Mouse (Mus musculus) gastrocnemius, adult 2 months (tissue): Measurements from ENCODE around the gene Usp7. TPM values are rescaled to one million over a fixed set of nuclear protein-coding genes. Genes with fewer than 3 reads are reported as not detected.
"Not testable (repeated sequence)": the region's sequence is repeated elsewhere in the genome, so short reads cannot be mapped to it uniquely, and the experiment has no call there.

Source experiments
- DNase-seq: peaks from one replicate; pipeline ENCODE4 v3.0.0; 2022
- H3K27ac ChIP-seq: fragments of 200-600 bp; 2 replicates; pipeline ENCODE4 v1.8.1; 2022; ENCODE audit warnings: mild to moderate bottlenecking
- H3K4me3 ChIP-seq: fragments of 200-600 bp; 2 replicates; pipeline ENCODE4 v1.8.1; 2022; ENCODE audit warnings: mild to moderate bottlenecking, moderate library complexity
- CTCF ChIP-seq: fragments of 200-600 bp; IDR thresholded peaks from 2 replicates; pipeline ENCODE4 v1.8.1; 2022; ENCODE audit warnings: antibody characterized with exemption, mild to moderate bottlenecking, moderate library complexity
- intact Hi-C: fragments of 180-260 bp; cut with DNase I; formaldehyde crosslinking; loops from one replicate; pipeline ENCODE4 v1.15.1; 2025
- total RNA-seq, 2 experiments: library from RNA; stranded (reverse); gene quantifications; 2 replicates each; pipeline ENCODE4 v1.2.3; 2021

The Usp7 gene
- total RNA-seq, 2 experiments from 2014 or later = 61.8 to 69.1 TPM

DNA sequence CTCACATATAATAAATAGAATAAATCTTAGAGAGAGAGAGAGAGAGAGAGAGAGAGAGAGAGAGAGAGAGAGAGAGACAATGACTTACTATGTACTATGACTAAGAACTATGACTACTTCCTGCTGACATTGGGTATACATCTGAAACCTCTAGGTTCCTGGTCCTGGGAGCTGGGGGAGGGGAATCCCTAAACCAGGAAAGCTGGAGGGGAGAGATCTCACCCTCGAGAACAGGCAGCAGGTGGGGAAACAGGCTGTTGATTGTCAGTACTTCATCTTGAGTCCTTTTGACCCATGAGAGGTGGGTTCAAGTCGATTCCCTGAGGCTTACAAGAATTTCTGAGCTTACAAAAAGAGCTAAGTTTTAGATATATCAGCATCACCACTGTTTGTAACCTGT, 14.9 kb downstream of the Usp7 start:
- no peak overlapping the region for H3K4me3 ChIP-seq
- TF ChIP-seq CTCF = no peak
- no peak for DNase-seq
- no peak overlapping the region for H3K27ac ChIP-seq
- intact Hi-C loops = no loop called here

GRCm38 (mm10) chr16:8776634-8777033, 15.5 kb downstream of the Usp7 start:
- DNase-seq = no peak
- no peak for TF ChIP-seq CTCF
- H3K27ac ChIP-seq = no peak overlapping the region
- intact Hi-C loops = no loop called here
- no peak overlapping the region for H3K4me3 ChIP-seq

GRCm38 (mm10) chr16:8771086-8771485, 21.0 kb downstream of the Usp7 start:
- Histone ChIP-seq H3K4me3 (no peak overlapping the region), H3K27ac (no peak overlapping the region)
- TF ChIP-seq CTCF = no peak
- intact Hi-C loops = no loop called here
- DNase-seq = no peak

- DNase-seq, intact Hi-C loops, H3K27ac ChIP-seq, H3K4me3 ChIP-seq: not testable (repeated sequence)
These were observed 21.8 kb downstream of the Usp7 start for GRCm38 (mm10) chr16:8770342-8770741.

- intact Hi-C loops = loop anchor here (1.0 to 5.0 kb wide), 3 partner anchors 31 to 272 kb away; no protein-coding TSS in a partner anchor
- Histone ChIP-seq H3K4me3 (no peak overlapping the region), H3K27ac (no peak overlapping the region)
- no peak for TF ChIP-seq CTCF
- no peak for DNase-seq
These were observed 22.6 kb downstream of the Usp7 start for GRCm38 (mm10) chr16:8769466-8769865.

- peak; percentile 87 for TF ChIP-seq CTCF
- Histone ChIP-seq H3K27ac (peak overlapping the region; percentile 74), H3K4me3 (no peak overlapping the region)
- intact Hi-C loops = loop anchor here (1.0 to 5.0 kb wide), 3 partner anchors 30 to 272 kb away; no protein-coding TSS in a partner anchor
- peak; percentile 87 for DNase-seq
These were observed 23.0 kb downstream of the Usp7 start for GRCm38 (mm10) chr16:8769065-8769464.

DNA sequence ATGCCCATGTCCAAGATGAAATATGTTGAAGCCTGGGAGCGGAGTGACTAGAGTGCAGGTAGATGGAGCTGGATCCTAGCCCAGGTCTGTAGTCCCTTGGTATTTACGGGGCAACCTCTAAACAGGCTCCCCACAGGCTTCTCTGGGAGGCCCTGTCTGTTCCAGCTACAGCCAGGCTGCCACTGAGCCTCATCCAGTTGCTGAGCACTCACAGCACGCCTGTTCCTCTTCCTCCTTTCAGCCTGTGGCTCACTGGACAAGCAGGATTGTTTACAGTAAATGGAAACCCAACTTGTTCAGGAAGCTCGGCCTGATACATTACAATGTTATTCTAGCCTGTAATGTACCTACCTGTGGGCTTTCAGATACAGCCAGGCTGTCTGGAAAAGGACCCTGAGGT, 23.5 kb downstream of the Usp7 start:
- no peak for TF ChIP-seq CTCF
- intact Hi-C loops = loop anchor here (2.0 to 5.0 kb wide), 2 partner anchors 30 to 271 kb away; no protein-coding TSS in a partner anchor
- Histone ChIP-seq H3K27ac (peak overlapping the region; percentile 74), H3K4me3 (no peak overlapping the region)
- no peak for DNase-seq

GRCm38 (mm10) chr16:8768071-8768470, 24.0 kb downstream of the Usp7 start:
- Histone ChIP-seq H3K27ac (no peak overlapping the region), H3K4me3 (no peak overlapping the region)
- no peak for DNase-seq
- TF ChIP-seq CTCF = no peak
- intact Hi-C loops = loop anchor here (2.0 to 5.0 kb wide), 2 partner anchors 29 to 271 kb away; no protein-coding TSS in a partner anchor

GRCm38 (mm10) chr16:8767133-8768052, 24.7 kb downstream of the Usp7 start:
- no peak for TF ChIP-seq CTCF
- intact Hi-C loops = loop anchor here (2.0 to 5.0 kb wide), 2 partner anchors 29 to 270 kb away; no protein-coding TSS in a partner anchor
- Histone ChIP-seq H3K4me3 (no peak overlapping the region), H3K27ac (no peak overlapping the region)
- no peak for DNase-seq

GRCm38 (mm10) chr16:8766196-8766595, 25.9 kb downstream of the Usp7 start:
- intact Hi-C loops = loop anchor here (5.0 kb wide), 1 partner anchor 269 kb away; no protein-coding TSS in a partner anchor
- no peak overlapping the region for H3K27ac ChIP-seq
- TF ChIP-seq CTCF = no peak
- DNase-seq = no peak
- H3K4me3 ChIP-seq = no peak overlapping the region

- intact Hi-C loops = no loop called here
- no peak for TF ChIP-seq CTCF
These were observed 27.8 kb downstream of the Usp7 start for GRCm38 (mm10) chr16:8764124-8764907.

DNA sequence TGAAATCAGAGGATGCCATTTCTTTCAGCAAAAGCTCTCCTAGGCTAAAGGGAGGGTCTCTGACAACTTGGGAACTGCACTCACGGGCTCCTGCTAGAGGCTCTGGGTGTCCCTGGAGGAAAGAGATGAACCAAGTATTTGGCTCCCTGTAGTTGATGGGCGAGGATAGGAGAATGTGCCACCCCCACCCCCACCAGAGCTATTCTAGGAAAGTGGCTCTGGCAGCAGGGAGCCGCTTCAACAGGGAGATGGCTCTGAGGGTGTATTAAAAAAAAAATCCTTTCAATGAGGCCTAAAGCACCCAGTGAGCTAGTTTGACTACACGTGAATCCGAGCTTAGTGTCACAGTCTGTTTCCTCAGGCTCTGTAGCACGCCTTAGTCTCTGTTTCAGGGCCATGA, 29.1 kb downstream of the Usp7 start:
- TF ChIP-seq CTCF = no peak
- Histone ChIP-seq H3K27ac (no peak overlapping the region), H3K4me3 (no peak overlapping the region)
- intact Hi-C loops = no loop called here
- DNase-seq = no peak

More at GRCm38 (mm10) chr16:8764124-8764907, 27.8 kb downstream of the Usp7 start:
- no peak overlapping the region for H3K27ac ChIP-seq
- H3K4me3 ChIP-seq = no peak overlapping the region
- DNase-seq = no peak

- DNase-seq = no peak
- Histone ChIP-seq H3K27ac (no peak overlapping the region), H3K4me3 (no peak overlapping the region)
- intact Hi-C loops = no loop called here
- no peak for TF ChIP-seq CTCF
These were observed 30.2 kb downstream of the Usp7 start for GRCm38 (mm10) chr16:8761894-8762293.
